Mouse (Mus musculus): ENCODE measurements around the gene Mta1.

Gene Mta1

DNA sequence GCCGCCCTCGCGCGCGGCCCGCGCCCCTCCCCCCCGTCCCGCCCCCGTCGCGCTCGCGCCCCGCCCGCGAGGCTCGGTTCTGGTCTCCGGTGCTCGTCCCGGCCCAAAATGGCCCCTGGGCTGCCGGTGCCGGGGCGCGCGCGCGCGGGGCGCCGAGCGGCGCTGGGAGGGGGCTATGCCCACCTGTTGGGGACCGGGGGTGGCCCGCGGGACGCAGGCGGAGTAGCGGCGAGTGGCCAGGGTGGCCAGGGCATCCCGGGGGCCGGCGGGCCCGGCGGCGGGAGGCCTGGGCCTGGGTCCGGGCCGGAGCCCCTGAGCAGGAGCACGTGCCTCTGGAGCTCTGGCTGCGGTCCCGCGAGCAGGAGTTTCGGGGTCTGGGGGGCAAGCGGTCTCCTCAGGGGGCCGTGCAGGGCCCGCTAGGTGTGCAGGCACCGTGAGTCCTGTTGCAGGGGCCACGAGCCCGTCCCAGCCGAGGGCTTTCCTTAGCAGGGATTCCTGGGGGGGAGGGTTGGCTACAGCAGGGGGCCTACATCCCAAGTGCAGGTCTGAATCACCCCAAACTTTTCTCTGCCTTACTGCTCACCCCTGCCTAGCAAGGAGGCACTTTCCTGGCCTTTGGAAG is 563 bp downstream of the Mta1 start:
- DNase-seq = no peak

DNA sequence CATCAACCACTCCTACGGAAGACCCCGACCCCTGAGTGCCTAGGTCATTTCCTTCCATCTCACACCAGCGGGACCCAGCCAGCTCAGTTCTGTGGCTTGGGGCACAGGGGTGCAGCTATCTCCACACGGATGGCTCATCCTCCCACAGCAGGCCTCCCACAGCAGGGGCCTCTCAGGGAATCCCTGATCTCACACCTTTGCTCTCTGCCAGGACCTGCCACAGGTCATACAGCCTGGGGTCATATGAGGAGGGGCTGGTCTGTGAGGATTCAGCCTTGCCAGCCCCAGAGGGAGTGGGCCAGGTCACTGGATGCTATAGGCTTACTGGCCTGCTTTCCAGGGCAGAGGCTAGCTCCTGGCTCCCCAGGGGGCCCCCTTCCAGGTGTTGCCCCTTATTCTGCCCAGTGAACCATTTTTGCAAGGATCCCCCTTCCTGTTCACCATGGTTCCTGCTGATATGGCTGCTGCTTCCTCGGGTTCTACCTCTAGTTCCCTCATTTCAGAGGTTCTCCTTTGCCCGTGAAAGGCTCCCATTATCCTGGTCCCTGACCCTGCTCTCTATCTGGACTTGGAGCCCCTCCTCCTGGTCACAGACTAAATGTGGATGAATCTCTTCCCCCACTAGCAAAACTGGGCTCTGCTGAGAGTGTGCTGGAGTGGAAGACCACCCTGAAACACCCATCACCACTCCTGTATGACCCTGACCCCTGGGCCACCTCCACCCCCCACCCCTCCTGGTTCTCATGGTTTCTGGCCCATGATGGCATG is 1.6 kb downstream of the Mta1 start:
- DNase-seq = no peak

DNA sequence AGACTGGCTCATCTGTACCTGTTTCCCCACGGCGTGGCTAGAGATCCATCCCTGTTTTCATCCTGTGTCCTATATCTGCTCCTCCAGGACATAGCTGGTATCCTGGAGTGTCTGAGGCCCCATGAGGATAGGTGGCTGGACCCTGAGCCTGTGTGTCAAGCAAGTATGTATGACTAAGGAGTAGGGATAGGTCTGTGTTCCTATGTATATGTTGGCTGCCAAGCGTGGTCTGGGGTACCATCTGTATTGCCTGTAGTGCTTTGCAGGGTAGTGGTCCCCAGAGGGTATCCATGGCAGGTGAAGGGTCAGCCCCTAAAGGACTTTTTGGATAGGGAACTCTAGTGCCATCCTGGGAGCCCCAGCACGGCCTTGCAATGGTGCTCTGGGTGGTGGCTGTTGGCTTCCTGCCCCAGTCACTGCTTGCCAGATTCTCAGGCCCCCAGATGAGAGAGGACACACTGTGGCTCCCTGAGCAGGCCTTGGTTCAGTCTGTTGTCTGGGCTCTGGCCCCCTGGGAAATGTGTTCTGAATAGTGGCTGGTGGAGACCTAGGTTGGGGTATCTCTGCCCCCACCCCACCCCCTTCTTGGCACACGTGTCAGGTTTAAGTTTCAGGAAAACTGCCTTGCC is 2.5 kb downstream of the Mta1 start:
- no peak for DNase-seq

DNA sequence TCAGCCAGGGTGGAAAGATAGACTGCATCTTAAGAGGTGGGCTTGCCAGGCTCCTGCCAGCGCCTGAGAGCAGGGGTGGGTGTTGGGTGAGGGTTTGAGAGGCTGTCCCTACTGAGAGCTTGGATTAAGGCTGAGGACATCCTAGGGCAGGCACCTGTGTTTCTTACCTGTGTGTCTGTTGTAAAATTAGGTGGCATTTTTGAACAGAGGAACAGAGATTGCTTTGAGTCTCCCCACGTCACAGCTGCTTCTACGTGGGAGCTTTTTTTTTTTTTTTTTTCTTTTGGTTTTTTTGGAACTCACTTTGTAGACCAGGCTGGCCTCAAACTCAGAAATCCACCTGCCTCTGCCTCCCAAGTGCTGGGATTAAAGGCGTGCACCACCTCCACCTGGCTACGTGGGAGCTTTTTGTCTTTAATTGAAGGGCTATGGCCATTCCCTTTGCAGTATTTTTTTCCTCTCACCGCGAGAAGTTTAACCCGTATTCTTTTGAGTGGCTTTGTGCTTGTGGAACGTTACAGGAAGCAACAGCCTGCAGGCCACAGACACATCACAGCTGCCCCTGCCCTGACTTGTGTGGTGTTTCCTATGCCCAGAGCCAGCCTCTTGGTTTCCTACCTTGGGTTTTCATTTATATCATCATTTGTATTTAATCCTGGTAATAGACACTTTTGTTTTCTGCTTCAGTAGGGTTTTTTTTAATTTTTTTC is 3.3 kb downstream of the Mta1 start:
- DNase-seq = no peak

DNA sequence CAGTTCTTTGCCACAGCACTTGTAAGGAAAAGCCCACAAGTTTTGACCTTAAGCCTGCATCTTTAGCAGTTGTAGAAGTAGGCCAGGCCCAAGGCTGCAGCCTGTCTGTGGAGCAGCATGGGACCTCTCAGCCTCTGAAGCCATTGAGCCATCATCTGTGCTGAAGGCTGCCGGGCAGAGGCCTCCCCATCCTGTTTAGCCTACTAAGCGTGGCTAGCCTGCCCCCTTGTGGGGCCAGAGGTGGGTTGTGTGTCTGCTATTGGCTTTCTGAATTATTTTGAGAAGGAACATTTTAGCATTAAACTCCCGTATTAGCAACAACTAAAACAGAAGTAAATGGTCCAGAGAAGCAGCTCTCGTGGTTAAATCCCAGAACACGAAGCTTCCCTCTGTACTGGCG is 4.4 kb downstream of the Mta1 start:
- peak; percentile 56 for DNase-seq

DNA sequence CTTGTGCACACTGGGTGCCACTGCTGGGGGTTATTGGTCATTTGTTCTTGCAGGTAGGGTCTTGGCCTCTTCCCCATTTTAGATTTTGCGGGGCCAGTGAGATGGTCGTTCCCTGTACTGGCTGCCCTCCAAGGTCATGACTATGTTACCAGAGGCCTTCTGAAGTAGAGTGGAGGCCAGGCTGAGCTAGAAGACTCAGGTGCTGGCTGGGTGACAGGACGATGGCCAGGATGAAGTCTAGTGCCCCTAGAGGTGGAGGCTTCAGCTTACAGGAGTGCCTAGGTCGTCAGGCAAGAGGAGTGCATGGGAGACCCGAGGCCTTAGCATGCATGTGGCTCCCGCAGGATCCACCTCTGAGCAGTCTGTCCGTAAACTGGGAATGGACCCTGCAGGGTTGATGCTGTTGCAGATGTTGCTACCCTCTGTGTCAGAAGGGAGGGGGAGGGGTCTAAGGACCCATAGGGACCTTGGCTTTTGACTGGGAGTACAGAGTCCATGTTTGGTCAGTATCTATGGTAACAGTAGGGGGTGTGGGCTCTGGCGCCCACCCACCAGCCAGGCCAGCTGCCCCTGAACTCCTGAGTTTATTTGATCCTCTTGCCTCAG is 5.9 kb downstream of the Mta1 start:
- peak; percentile 45 for DNase-seq

DNA sequence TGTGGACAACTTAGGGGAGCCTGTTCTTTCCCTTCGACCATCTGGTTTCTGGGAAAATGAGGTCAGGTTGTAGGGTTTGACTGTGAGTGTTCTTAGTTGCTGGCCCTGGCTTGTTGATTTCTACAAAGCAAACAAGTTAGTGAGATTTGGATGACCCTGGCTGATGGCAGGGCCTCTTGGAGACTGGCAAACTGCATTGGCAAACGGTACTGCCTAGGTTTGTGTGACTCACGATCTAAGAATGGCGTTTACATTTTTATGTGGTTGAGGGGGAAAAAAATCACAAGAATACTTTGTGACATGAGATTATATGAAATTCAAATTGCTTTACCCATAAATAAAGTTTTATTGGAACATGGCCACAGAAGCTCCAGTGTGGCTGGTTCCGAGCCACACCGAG is 8.3 kb downstream of the Mta1 start:
- DNase-seq = no peak

DNA sequence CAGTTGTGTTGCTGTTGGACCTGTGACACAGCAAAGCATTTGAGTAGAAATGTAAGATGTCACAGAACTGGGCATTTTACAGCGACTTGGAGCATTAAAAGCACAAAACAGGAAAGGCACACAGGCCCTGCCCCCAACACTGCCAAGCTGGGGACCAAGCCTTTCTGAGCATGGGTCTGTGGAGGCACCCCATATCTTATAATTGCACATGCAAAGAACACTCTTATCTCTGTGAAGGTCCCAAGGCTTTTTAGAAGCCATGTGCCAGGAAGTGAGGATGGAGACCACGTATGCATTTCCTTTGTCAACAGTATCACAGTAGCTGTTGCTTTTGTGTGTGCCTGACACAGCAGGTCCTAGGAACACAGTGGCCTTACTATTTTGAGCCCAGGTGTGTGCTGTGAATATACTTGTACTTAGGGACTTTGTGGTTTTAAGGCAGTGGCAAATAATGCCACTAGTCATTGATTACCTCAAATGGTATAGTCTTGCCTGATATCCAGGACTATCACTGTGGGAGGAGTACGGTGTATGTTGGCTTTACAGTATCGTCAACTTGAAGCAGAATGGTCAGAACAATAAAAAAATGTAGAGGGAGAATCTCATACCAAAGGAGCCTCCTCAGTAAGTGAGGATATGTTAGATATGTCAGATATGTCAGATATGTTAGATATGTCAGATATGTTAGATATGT is 9.5 kb downstream of the Mta1 start:
- DNase-seq = no peak

DNA sequence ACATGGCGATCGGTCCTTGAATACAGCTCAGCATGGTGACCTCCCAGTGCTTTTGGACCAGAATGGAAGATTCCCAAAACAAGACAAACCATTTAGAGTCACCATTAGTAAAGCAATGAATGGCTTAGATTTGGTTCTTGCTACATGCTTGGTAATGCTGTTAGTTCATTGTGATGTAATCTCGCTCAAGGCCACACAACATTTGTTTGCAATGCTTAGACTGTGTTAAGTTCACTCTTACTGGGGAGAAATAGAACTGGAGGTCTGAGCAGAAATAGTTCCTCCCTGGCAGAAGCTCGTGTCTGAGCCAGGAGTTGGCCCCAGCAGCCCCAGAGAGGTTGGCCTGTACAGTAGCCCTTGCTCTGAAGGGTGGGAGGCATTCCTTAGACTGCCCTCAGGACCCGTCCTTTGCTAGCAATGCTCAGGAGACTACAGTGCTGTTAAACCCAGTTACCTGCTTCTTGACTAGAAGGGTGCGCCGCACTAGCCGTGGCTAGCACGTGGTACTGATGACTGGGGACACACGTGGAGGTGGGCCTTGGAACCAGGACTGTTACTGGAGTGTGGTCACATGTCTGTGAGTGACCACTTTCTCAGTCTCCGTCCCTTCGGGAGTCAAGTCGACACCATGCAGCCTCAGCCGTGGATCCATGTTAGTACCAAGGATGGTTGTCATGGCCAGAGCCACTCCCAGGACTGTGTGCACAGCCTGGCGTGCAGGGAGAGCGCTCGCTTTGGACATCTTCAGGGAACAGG is 10.6 kb downstream of the Mta1 start:
- no peak for DNase-seq

DNA sequence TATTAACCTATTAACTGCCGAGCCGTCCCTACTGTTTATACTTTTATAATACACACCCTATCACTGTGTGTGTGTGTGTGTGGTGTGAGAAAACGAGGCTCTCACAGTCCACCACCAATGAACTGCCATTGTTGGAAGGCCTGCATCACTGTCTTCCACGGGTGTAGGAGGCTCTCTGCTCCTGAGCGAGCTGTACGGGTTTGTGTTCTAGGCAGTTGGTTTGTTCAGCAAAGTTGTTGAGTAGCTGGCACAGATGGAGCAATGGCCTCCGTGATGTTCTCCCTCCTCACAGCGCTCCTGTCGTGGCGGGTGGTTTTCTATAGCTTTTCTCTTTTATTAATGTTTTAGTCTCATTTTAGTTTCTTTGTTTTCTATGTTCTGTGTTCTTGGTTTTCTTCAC is 11.7 kb downstream of the Mta1 start:
- DNase-seq = no peak

DNA sequence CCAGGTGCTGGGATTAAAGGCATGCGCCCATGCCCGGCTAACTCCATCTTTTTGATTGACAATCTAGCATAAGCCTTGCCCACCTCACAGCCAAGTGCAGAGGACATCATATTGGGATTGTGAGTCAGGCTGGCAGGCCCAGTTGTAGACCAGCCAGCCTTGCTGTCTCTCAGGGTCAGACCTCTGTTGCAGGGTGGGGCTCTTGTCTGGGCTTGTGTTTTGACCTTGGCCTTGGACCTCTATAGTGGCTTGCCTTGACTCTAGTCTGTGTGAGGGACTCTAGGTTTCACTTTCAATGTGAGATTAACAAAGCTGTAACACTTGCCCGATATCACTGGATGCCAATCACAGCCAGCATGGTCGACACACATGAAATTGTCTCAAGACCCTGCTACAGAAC is 16.1 kb downstream of the Mta1 start:
- DNase-seq = no peak

DNA sequence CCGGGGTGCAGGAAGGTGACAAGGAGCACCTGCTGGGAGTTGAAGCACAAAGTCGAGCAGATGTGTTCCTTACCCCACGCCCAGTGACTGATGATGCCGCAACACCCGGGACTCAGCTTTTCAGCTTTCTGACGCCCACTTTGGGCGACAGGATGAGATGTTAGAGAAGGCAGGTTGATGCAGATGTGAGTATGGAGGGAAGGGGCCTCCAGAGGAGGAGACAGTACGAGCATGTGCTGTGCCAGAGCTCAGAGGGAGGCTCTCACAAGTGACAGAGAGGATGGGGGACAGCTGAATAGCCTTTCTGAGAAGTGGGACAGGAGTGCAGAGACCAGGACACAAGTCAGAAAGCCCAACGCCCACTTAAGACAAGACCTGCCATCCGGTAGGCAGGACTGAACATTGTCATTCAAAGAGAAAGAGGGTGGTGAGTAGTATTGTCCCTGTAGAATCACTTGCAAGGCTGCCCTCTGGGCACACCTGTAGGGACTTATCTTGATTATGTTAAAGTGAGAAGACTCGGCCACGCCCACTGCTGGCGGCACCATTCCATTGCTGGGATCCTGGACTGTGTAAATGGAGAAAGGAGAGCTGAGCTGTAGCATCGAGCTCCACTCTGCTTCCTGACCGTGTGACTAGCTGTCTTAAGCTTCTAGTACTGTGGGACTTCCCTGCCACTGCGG is 16.9 kb downstream of the Mta1 start:
- DNase-seq = no peak

DNA sequence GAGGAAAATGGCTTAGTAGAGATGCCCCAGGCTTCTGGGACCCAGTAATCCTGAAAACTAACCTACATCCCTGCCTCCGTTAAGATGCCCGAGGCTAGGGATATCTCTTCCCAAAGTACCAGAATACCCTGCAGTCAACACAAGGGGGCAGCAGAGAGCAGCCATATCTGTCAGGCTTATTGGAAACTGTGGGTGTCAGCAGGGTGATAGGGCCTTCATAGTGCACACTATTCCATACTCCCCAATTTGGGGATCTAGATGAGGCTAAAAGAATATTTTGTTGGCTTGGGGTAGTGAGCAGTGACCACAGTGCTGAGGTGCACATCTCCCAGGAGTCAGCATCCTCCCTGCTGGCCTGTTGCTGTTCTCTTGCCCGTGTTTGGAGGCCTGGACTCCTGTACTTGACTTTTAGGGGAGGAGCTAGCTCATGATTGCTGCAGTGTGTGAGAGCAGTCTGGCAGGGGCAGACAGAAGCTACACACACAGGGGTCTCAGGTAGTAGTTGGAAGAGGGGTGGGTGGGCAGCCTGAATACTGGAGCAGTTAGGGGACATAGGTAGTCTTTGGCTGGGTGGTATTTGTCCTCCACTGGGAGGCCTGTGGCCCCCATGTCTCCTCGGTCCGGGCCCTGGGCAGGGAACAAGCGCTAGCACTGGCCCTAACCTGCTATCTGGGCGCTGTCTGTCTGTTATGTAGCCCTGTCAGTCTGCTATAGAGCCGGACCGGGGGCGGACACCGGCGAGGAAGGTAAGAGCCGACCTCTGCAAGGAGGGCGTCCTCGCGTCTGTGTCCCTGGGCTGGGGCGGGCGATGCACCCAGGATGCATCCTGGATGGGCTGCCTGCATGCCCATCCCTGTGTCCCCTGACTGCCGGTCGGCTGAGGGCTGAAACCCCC is 21.7 kb downstream of the Mta1 start:
- DNase-seq = peak; percentile 77

DNA sequence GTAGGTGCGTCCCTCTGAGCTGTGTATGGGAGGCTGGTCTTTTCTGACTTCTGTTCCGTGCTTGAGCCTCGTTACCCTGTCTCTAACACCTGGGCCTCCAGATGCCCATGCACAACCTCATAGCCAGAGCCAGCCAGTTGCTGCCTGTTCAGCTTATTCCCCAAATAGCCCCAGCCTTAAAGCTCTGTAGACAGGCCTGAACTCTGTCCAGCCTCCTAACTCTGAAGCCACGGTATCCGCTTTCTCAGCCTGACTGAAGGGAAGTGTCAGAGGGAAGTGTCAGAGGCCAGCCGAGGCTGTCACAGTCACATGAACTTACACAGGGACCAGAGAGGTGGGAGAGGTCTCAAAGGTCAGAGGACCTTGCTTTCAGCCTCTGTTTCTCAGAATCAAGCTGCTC is 26.6 kb downstream of the Mta1 start:
- DNase-seq = no peak

DNA sequence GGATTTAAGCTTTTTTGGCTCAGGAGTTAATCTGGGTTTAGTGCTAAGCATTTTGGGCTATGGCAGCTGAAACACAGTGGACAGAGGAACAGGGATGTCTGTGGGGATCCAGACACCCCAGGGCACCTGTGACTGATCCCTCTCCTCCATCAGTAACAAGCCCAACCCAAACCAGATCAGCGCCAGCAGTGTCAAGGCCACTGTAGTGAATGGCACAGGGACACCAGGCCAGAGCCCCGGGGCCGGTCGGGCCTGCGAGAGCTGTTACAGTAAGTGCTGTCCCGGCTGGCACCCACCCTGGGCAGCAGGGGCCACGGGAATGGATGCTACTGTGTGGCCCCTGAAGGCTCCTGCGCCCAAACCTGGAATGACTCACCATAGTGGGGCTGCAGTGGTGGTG is 32.7 kb downstream of the Mta1 start:
- DNase-seq = no peak

DNA sequence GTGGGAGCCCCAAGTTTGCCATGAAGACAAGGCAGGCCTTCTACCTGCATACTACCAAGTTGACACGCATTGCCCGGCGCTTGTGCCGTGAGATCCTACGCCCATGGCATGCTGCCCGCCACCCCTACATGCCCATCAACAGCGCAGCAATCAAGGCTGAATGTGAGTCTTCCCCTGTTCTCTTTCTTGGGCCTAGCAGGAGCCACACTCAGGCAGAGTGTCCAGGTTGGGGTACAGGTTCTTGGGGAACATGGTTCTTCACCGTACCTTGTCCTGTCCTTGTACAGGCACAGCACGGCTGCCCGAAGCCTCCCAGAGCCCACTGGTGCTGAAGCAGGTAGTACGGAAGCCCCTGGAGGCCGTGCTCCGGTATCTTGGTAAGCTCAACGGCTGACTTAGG is 33.5 kb downstream of the Mta1 start:
- DNase-seq = no peak

DNA sequence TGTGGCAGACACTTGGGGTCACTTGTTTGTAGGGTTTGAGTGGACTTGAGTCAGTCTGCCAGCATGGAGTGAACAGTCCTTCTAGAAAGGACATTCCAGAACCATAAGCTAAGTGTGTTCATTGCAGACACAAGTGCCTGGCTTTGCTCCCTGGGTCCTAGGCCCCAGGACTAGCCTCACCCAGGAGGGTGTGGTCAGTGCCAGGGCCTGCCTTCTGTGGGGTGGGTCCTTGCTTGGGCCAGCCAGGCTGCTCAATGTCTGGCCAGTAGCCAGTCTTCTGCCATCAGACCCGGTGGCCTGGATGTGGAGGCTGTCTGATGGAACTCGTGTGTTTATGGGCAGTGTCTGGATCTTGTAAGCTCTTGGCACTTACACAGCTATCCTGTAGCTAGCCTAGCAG is 34.5 kb downstream of the Mta1 start:
- peak; percentile 45 for DNase-seq

DNA sequence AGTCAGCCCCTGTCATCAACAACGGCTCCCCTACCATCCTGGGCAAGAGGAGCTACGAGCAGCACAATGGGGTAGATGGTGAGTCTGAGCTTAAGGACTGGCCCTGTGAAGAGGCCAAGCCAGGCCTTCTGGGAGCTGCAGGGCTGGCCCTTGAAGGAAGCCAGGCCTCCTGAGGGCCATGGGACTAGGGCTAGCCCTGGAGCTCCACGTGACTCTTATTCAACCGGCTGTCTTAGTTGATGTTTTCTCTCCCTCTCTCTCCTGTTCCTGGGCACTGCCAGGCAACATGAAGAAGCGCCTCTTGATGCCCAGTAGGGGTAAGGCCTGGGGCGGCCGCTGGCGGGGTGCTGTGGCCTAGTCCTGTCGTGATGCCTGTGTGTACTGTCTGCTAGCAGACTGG is 35.2 kb downstream of the Mta1 start:
- no peak for DNase-seq

DNA sequence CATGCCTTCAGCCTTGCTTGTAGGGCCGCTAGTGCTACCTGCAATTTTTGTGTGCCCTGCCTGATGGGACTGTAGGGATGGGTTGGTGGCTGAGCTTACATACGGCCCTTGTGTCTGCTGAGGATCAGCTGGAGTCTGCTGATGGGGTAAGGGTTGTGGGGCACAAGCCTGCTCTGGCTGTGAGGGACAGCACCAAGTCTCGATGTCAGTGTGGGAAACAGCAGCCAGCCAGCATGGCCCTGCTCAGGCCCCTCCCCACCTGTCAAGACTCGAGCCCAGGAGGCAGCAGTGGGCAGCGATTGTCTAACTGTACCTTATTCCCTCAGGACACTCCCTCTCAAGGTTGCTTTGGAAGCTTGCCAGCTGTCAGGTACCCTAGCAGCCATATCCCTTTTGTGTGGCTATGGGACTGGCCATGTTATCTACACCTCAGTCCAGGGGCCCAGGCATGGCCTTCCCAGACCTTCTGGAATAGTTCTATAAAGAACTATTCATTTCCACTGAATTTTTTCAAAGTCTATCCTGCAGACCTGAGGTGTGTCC is 35.9 kb downstream of the Mta1 start:
- DNase-seq = no peak

DNA sequence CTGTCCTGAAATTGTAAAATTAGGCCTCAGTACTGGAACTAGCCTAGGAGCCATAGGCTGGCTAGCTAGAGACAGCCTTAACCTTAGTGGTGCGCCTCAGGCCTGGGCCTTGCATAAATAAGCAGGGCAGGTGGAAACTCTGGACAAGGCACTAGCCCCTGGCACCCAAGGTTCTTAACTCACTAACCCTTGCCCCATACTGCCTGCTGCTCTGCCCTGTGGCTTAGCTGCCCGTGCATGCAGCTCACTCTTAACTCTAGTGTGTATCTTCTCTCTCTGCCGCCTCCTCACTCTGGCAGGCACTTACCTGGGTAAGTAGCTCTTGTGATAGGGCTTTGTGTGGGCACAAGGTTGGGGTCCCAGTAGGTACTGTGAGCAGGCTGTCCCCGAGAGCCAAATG is 36.4 kb downstream of the Mta1 start:
- no peak for DNase-seq

Measured in kidney, adult 9 months (tissue).